Mouse (Mus musculus): Measurements from ENCODE around the gene Cacna1h. TPM values are rescaled to one million over a fixed set of nuclear protein-coding genes. Genes with fewer than 3 reads are reported as not detected.

The Cacna1h gene
- not detected for polyA plus RNA-seq (2014; fragmentation: Illumina TruSeq; extraction: RNeasy Lipid Tissue Mini Kit (QIAGEN cat#74804); ENCODE audit: low read depth, low replicate concordance)

GRCm38 (mm10) chr17:25433617-25434606, at the start of gene Cacna1h:
Cacna1h (minus strand) TSS chr17:25433783.

GRCm38 (mm10) chr17:25454272-25454671, 20.7 kb upstream of the Cacna1h start, which contains the start of gene Tekt4:
Tekt4 (plus strand) TSS chr17:25454615.

GRCm38 (mm10) chr17:25368973-25369372, 64.6 kb downstream of the Cacna1h start, which contains the start of gene Tpsg1:
Tpsg1 (plus strand) TSS chr17:25369273.

GRCm38 (mm10) chr17:25366005-25366404, 67.6 kb downstream of the Cacna1h start, which contains the start of gene Tpsb2:
Tpsb2 (plus strand) TSS chr17:25366305.

GRCm38 (mm10) chr17:25345462-25345861, 88.1 kb downstream of the Cacna1h start, which contains the start of gene Tpsab1:
Tpsab1 (minus strand) TSS chr17:25345562.

Other genes starting within 250 kb of the Cacna1h start
- 17.3 TPM for gene BC003965, start 249.2 kb downstream of the Cacna1h start, polyA plus RNA-seq (2014; fragmentation: Illumina TruSeq; extraction: RNeasy Lipid Tissue Mini Kit (QIAGEN cat#74804); ENCODE audit: low read depth, low replicate concordance)
- gene Unkl, start 245.4 kb downstream of the Cacna1h start, polyA plus RNA-seq (2014; fragmentation: Illumina TruSeq; extraction: RNeasy Lipid Tissue Mini Kit (QIAGEN cat#74804); ENCODE audit: low read depth, low replicate concordance), result 29.1 TPM
- gene Gnptg, start 193.7 kb downstream of the Cacna1h start, polyA plus RNA-seq (2014; fragmentation: Illumina TruSeq; extraction: RNeasy Lipid Tissue Mini Kit (QIAGEN cat#74804); ENCODE audit: low read depth, low replicate concordance), result 25.4 TPM
- 3.8 TPM for gene Tsr3, start 193.6 kb downstream of the Cacna1h start, polyA plus RNA-seq (2014; fragmentation: Illumina TruSeq; extraction: RNeasy Lipid Tissue Mini Kit (QIAGEN cat#74804); ENCODE audit: low read depth, low replicate concordance)
- not detected for gene Baiap3, start 177.4 kb downstream of the Cacna1h start, polyA plus RNA-seq (2014; fragmentation: Illumina TruSeq; extraction: RNeasy Lipid Tissue Mini Kit (QIAGEN cat#74804); ENCODE audit: low read depth, low replicate concordance)
- 148 TPM for gene Ube2i, start 159.2 kb downstream of the Cacna1h start, polyA plus RNA-seq (2014; fragmentation: Illumina TruSeq; extraction: RNeasy Lipid Tissue Mini Kit (QIAGEN cat#74804); ENCODE audit: low read depth, low replicate concordance)
- gene Prss34, start 135.4 kb downstream of the Cacna1h start, polyA plus RNA-seq (2014; fragmentation: Illumina TruSeq; extraction: RNeasy Lipid Tissue Mini Kit (QIAGEN cat#74804); ENCODE audit: low read depth, low replicate concordance), result not detected
- not detected for gene Prss28, start 125.1 kb downstream of the Cacna1h start, polyA plus RNA-seq (2014; fragmentation: Illumina TruSeq; extraction: RNeasy Lipid Tissue Mini Kit (QIAGEN cat#74804); ENCODE audit: low read depth, low replicate concordance)
- gene Prss29, start 115.1 kb downstream of the Cacna1h start, polyA plus RNA-seq (2014; fragmentation: Illumina TruSeq; extraction: RNeasy Lipid Tissue Mini Kit (QIAGEN cat#74804); ENCODE audit: low read depth, low replicate concordance), result not detected
- gene Tpsab1, start 88.2 kb downstream of the Cacna1h start, polyA plus RNA-seq (2014; fragmentation: Illumina TruSeq; extraction: RNeasy Lipid Tissue Mini Kit (QIAGEN cat#74804); ENCODE audit: low read depth, low replicate concordance), result not detected
- gene Tpsb2, start 67.5 kb downstream of the Cacna1h start, polyA plus RNA-seq (2014; fragmentation: Illumina TruSeq; extraction: RNeasy Lipid Tissue Mini Kit (QIAGEN cat#74804); ENCODE audit: low read depth, low replicate concordance), result not detected
- not detected for gene Tpsg1, start 64.5 kb downstream of the Cacna1h start, polyA plus RNA-seq (2014; fragmentation: Illumina TruSeq; extraction: RNeasy Lipid Tissue Mini Kit (QIAGEN cat#74804); ENCODE audit: low read depth, low replicate concordance)
- not detected for gene Tekt4, start 20.8 kb upstream of the Cacna1h start, polyA plus RNA-seq (2014; fragmentation: Illumina TruSeq; extraction: RNeasy Lipid Tissue Mini Kit (QIAGEN cat#74804); ENCODE audit: low read depth, low replicate concordance)
- not detected for gene Sstr5, start 63.5 kb upstream of the Cacna1h start, polyA plus RNA-seq (2014; fragmentation: Illumina TruSeq; extraction: RNeasy Lipid Tissue Mini Kit (QIAGEN cat#74804); ENCODE audit: low read depth, low replicate concordance)
- gene Sox8, start 136.9 kb upstream of the Cacna1h start, polyA plus RNA-seq (2014; fragmentation: Illumina TruSeq; extraction: RNeasy Lipid Tissue Mini Kit (QIAGEN cat#74804); ENCODE audit: low read depth, low replicate concordance), result 0.24 TPM
- 0.53 TPM for gene Lmf1, start 145.3 kb upstream of the Cacna1h start, polyA plus RNA-seq (2014; fragmentation: Illumina TruSeq; extraction: RNeasy Lipid Tissue Mini Kit (QIAGEN cat#74804); ENCODE audit: low read depth, low replicate concordance)